Mouse (Mus musculus) urinary bladder, adult 2 months (tissue): ENCODE data around the gene Clmp. TPM values are rescaled to one million over a fixed set of nuclear protein-coding genes. Genes with fewer than 3 reads are reported as not detected.
"Not testable (repeated sequence)": the region's sequence is repeated elsewhere in the genome, so short reads cannot be mapped to it uniquely, and the experiment has no call there.

ENCODE experiments used
- DNase-seq: peaks from one replicate; pipeline ENCODE4 v3.0.0; 2022; ENCODE audit warnings: low spot score
- polyA plus RNA-seq: library from polyadenylated mRNA; depleted of rRNA; stranded (reverse); fragments of >200 nt; gene quantifications from 2 replicates; pipeline ENCODE4 v1.2.3, GENCODE M21; 2012

The Clmp gene
- polyA plus RNA-seq, 1 experiment, result 31.0 TPM

- DNase-seq, result peak; percentile 51
Observed at GRCm38 (mm10) chr9:40730701-40731590, 45.2 kb downstream of the Clmp start.

DNA sequence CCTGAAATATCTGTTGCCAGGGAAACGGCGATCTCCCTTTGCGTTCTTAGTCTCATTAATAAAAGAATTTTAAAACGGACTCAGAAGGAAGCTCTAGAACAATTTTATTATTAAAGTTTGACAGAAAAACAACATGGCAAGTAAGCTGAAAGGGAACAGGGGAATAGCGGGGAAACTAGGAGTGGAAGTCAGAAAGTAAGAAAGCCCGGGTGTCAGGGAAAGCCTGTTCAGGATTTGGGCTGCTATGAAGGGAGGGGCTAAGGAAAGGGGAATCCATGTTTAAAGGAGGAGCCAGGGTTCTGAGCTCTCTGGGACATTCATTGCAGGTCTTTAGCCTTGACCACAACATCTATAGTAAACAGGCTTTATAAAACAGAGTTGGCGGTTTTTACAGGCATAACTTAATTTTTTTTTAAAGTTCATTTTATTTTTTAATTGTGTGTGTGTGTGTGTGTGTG lies 45.9 kb downstream of the Clmp start:
- DNase-seq, result no peak

- no peak for DNase-seq
Observed at GRCm38 (mm10) chr9:40732302-40732701, 46.5 kb downstream of the Clmp start.

DNA sequence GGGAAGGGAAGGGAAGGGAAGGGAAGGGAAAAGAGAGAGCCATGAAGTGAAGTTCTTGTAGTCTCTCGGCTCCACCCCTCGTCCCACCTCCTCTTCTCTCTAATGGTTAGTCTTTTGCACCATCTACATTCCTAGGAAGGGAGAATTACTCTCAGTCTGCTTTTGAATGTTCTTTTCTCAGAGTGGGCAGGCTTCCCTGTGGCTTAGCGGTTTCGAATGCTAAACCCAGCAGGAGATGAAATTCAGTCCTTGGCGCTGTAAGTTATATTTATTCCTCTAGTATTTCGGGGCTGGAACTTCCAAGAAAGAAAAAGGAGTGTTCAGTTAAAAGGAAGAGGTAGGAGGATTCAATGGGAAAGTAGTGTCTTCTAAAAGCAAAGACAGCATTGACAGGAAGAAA lies 51.4 kb downstream of the Clmp start:
- DNase-seq, result no peak

- no peak for DNase-seq
Observed at GRCm38 (mm10) chr9:40743525-40744034, 57.8 kb downstream of the Clmp start.

GRCm38 (mm10) chr9:40744233-40744632 lies 58.5 kb downstream of the Clmp start:
- DNase-seq, result no peak

DNA sequence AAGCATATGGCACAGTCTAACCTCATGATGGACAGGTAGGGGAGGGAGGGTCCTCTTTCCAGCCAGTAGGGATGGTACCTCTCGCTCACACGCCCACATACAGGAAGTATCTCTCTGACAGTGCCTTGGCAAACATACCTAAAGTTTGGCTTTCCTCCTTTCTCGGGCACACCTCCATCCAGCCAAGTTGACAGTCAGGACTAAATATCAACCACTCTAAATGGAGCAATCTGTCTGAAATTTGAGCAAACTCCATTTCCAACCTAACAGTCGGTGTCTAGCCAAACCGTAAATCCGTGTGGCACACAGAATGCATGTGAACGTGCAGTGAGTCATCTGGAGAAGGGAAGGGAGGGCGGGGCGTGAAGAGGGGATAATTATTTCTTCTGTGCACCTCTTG lies 61.0 kb downstream of the Clmp start:
- no peak for DNase-seq

- no peak for DNase-seq
Observed at GRCm38 (mm10) chr9:40747249-40747648, 61.5 kb downstream of the Clmp start.

DNA sequence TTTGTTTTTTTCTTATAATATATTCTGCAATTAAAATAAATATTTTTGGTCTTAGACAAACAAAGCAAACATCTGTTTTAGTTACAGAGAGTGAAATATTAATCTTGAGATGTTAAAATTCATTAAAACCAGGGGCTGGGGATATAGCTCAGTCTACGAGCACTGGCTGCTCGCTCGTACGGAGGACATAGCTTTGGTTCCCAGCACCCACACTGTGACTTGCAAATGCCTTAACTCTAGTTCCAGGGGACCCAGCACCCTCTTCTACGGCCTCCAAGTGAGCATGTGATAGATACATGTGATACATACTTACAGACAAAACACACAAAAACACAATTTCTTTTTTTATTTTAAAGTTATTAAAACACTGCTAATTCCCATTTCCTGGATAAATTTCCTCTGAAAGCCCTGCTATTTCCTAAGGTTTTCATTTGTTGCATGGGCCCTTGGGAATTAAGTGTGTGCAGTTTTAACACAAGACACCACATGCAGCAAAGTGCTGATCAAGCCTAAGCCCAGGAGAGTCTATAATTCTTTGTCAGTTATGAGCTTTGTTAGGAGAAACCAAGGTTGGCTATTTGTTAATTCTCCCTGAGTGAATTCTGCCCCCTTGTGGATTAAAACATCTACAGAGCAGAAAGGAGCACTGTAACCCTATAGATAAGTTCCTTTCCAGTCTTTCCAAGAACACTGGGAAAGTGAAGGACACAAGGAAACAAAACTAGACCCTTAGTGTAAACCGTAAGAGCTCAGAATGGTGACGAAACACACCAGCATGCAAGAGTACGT lies 64.3 kb downstream of the Clmp start:
- no peak for DNase-seq

- no peak for DNase-seq
Observed at GRCm38 (mm10) chr9:40751749-40752148, 66.0 kb downstream of the Clmp start.

GRCm38 (mm10) chr9:40756401-40756800 lies 70.6 kb downstream of the Clmp start:
- no peak for DNase-seq

DNA sequence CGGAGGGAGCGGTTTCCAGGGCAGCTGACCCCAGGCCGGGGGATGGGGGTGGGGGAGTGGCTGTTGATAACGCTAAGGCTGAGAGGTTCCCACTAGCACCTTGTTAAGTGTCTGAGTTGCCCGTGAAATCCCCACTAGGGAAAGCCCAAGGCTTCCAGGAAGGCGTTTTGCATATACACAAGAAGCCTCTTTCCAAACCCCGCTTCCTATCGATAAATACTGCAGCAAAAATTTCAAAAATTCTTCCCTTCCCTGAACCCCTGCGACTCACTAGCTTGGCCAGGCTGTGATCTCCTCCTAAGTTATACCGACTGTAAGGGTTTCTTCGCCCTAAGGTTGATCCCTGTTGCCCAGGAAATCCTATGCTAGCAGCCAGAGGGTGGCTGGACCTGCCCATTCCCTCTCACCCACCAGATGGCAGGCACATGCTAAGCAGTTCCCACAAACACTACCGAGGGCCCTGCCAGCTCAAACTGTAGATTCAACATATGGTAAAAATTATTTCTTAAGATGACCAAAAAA lies 71.4 kb downstream of the Clmp start:
- peak; percentile 34 for DNase-seq

DNA sequence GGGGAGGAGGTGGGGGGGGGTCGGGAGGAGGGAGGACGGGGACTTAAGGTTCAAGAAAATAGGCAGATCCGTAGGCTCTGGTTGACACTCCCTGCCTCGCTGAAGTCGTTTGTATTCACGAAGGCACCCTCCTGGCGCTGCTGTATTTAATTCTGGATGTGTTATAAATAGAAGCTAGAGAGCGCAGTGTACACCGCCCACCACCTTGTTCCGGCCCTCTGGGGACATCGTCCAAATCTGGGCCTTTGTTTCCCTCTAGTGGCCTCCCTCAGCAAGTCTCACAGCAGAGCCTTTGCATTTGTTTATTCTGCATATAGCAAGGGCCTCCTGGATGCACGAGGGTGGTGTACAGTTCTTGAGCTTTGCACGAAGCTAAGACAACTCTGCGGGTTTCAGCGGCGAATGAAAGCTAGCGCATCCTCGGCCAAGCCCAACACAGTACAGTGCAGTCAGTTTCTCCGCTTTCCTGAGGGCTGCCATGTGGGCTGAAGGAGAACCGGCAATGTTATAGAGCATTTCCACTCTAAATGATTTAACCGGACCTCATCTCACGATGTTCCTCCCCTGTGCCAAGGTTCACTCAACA lies 72.0 kb downstream of the Clmp start:
- no peak for DNase-seq

DNA sequence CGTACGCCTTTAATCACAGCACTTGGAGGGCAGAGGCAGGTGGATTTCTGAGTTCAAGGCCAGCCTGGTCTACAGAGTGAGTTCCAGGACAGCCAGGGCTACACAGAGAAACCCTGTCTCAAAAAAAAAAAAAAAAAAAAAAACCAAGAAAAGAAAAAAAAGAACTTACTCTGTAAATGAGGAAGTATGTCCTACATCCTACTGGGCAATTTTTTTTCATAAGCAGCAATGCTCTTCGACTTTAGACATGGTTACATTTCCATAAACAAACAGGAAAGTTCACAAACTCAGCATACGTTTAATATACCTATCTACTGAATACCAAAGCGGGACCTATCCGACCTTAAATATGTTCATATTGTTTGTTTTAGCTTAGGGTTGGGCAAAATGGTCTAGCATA lies 76.6 kb downstream of the Clmp start:
- DNase-seq, result no peak

GRCm38 (mm10) chr9:40764887-40765580 lies 79.3 kb downstream of the Clmp start:
- no peak for DNase-seq

DNA sequence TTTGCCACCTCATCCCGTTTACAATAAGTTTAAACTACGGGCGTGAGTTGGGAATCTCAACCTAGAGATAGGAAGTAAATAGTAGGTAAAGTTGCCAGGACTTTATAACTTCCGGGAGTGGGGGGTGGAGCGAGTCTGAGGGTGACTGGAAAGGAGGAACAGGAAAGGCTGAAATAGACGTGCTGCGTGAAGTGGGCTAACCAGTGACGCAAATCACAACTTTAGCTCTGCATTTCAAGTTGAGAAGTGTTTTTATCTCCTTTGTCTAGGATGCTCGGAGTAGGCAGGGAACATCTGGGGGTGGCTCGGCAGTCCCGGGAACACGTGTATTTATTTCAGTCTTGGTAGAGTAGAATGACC lies 79.8 kb downstream of the Clmp start:
- DNase-seq, result no peak

GRCm38 (mm10) chr9:40766058-40766605 lies 80.4 kb downstream of the Clmp start:
- DNase-seq, result no peak

DNA sequence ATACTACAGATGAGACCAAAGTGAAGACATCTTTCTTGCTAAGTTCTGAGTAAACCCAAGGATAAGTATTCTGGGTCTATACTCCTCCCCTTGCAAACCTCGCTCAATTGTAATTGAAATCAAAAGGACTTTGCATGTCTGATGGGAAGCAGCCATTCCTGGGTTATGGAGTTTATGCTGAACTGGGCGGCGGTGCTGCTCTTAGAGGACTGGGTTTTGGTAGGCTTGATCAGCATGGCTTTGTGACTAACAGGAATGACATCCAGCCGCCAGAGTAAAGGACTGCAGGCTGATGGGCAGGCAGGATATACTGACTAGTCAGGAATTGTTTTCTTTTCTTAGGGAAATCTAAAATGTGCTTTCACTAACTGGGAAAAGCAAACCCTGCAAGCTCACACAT lies 82.2 kb downstream of the Clmp start:
- no peak for DNase-seq

DNA sequence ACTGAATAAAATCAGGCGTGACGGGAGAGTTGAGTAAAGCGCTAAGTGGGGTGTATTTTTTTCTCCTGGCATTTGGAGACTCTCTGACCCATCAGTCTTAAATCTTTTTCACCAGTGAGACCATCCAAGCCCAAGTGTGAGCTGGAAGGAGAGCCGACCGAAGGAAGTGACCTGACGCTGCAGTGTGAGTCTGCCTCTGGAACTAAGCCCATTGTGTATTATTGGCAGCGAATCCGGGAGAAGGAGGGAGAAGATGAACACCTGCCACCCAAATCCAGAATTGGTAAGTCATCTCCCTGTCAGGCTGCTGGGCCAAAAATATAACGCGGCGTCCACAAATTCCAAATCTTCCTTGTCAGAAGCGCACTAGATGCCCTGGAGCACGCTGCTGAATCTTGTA lies 86.5 kb downstream of the Clmp start:
- no peak for DNase-seq

- not testable (repeated sequence) for DNase-seq
Observed at GRCm38 (mm10) chr9:40773142-40773541, 87.4 kb downstream of the Clmp start.

GRCm38 (mm10) chr9:40773869-40774268 lies 88.1 kb downstream of the Clmp start:
- no peak for DNase-seq
